Mouse (Mus musculus) CD4-positive, CD25-positive, alpha-beta regulatory T cell (primary cell): Measurements from ENCODE around the gene AW822073. TPM values are rescaled to one million over a fixed set of nuclear protein-coding genes. Genes with fewer than 3 reads are reported as not detected.

Experiments used
- polyA plus RNA-seq: library from polyadenylated mRNA; unstranded; fragments of 100-300 nt; shearing (Covaris generic); gene quantifications from one replicate; pipeline ENCODE4 v1.2.1, GENCODE M21; 2017

Gene AW822073
- polyA plus RNA-seq: 0.43 TPM

DNA sequence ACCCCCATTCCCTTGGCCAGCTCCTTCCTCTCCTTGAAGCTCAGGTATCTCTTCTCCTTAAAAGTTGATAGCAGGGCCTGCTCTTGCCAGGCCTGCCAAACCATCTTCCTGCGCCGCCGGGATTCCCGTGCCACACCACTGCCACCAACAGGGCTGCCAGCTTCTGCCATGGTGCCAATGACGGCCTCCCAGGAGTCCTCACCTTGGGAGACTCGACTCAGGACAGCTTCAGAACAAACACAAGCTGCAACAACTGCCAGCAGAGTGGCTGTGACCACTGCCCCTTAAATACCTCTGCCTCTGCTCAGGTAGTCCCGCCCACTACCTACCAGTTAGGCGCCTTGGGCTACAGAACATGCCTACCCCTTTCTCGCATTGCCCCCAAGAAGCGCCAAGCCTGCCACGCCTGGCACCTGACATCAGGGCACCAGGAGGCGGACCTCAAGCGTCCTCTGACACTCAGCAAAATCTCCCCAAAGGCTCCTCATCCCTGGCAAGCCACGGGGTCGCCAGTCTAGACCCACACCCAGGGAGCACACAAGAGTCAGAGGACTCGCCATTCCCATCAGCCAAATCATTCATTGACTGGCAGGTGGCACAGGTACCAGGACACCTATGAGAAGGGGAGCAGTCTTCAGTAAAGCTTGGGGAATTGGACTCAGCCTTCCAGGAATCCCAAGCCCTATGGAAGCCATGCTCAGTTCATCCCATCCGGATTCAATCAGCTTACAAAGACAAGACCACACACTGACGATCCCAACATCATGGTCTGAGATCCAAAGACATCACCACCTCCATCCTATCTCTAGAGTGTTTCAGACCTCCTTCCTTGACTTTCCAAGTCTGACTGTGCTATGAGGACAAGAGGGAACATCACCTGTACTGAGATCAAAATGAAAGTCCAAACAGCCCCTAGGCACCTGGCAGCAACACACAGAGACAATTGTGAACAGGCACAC, at the start of gene AW822073:
Gene AW822073 (minus strand): TSS at position 104 of the 959 bp plus-strand sequence.

DNA sequence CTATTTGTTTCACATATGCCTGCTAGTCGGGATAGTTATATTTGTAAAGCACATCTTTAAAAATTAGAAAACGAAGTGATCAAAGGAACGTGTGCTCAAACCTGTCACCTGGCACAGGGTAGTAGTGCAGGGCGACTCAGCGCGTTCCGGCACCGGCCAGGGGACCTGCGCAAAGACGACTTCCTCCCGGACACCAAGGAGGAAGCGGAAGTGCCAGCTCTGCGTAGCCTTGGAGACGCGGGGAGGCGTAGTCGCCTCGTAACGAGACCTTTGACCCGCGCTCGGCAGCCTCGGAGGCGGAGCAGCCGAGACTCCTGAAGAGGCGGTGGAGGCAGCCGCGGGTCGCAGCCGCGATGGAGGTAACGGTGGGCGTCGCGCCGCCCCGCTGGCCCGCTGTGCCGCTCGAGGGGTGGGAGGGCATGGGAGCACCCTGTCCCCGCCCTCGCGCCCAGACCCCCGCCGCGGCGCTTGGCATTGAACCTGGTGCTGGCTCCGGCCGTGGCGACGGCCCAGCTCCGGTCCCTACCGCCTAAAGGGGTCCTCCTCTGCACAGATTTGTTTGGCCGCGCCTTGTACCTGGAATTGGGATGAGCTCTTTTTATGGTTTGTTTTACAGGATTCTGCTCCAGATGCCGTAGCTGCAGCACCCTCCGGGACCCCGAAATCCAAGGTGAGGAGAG, 30.6 kb upstream of the AW822073 start, which contains the start of gene Gcc2:
Gene Gcc2 (plus strand): TSS at position 285 of the 680 bp plus-strand sequence.

GRCm38 (mm10) chr10:58236613-58237012, 11.9 kb upstream of the AW822073 start, which contains the start of gene Gm4981:
Gene Gm4981, minus strand, starts transcription at chr10:58236701.

DNA sequence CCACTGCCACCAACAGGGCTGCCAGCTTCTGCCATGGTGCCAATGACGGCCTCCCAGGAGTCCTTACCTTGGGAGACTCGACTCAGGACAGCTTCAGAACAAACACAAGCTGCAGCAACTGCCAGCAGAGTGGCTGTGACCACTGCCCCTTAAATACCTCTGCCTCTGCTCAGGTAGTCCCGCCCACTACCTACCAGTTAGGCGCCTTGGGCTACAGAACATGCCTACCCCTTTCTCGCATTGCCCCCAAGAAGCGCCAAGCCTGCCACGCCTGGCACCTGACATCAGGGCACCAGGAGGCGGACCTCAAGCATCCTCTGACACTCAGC, 7.9 kb upstream of the AW822073 start, which contains the start of gene Duxf3:
Gene Duxf3 (minus strand): TSS at position 35 of the 329 bp plus-strand sequence.

Other genes with a start within 250 kb of the AW822073 start
- gene Duxf3, start 7.7 kb upstream of the AW822073 start, polyA plus RNA-seq: 0.77 TPM
- gene Gm4981, start 11.8 kb upstream of the AW822073 start, polyA plus RNA-seq: not detected
- gene Gcc2, start 30.6 kb upstream of the AW822073 start, polyA plus RNA-seq: 72.2 TPM
- 80.1 TPM for gene Lims1, start 98.5 kb upstream of the AW822073 start, polyA plus RNA-seq
- 52.9 TPM for gene Ranbp2, start 222.0 kb upstream of the AW822073 start, polyA plus RNA-seq